Mouse (Mus musculus): ENCODE measurements around the gene Ube2j1. TPM values are rescaled to one million over a fixed set of nuclear protein-coding genes. Genes with fewer than 3 reads are reported as not detected.
"Not testable (repeated sequence)": the region's sequence is repeated elsewhere in the genome, so short reads cannot be mapped to it uniquely, and the experiment has no call there.

The Ube2j1 gene
- total RNA-seq (2021) = 100 to 1,000 TPM in 1 of 2 experiments, 10 to 100 TPM in 1; 97.2 to 101 TPM

- DNase-seq (ENCODE audit: extremely low spot score in 1 of 2, low spot score in 1 of 2) = peak; percentile 69 to 86
Measured at GRCm38 (mm10) chr4:33031195-33031960, at the start of gene Ube2j1. Gene Ube2j1, plus strand, starts transcription at chr4:33031416.

- no peak for DNase-seq (ENCODE audit: extremely low spot score in 1 of 2, low spot score in 1 of 2)
Measured at GRCm38 (mm10) chr4:32981617-32982016, 49.6 kb upstream of the Ube2j1 start.

- no peak for DNase-seq (ENCODE audit: extremely low spot score in 1 of 2, low spot score in 1 of 2)
Measured at GRCm38 (mm10) chr4:32982041-32982715, 49.0 kb upstream of the Ube2j1 start.

- DNase-seq (ENCODE audit: extremely low spot score in 1 of 2, low spot score in 1 of 2) = peak; percentile 16 to 19
Measured at GRCm38 (mm10) chr4:32982716-32983175, 48.5 kb upstream of the Ube2j1 start, which contains the start of gene Rragd. Gene Rragd, plus strand, starts transcription at chr4:32983037.

- peak; percentile 43 to 56 for DNase-seq (ENCODE audit: extremely low spot score in 1 of 2, low spot score in 1 of 2)
Measured at GRCm38 (mm10) chr4:32983176-32984155, 47.8 kb upstream of the Ube2j1 start.

DNA sequence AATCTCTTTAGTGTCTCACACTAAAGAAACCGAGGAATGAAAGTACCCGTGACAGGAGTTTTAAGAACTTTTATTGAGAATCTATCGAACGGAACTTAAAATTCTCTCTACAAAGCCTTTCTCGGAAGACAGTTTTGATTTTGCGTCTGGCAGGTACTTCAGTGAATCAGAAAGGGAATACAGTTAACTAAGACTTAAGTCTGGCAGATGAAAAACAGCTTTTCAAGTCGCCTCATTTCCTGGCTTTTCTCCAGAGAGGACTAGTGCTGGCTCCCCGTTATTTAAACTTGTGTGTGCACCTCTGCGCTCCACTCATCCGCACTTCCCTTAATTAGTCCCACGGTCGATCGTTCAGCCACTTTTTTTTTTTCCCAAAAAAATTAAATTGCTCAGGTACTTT lies 47.0 kb upstream of the Ube2j1 start:
- no peak for DNase-seq (ENCODE audit: extremely low spot score in 1 of 2, low spot score in 1 of 2)

GRCm38 (mm10) chr4:32984801-32985675 lies 46.2 kb upstream of the Ube2j1 start:
- DNase-seq (ENCODE audit: extremely low spot score in 1 of 2, low spot score in 1 of 2) = no peak

GRCm38 (mm10) chr4:32985684-32986083 lies 45.5 kb upstream of the Ube2j1 start:
- no peak for DNase-seq (ENCODE audit: extremely low spot score in 1 of 2, low spot score in 1 of 2)

DNA sequence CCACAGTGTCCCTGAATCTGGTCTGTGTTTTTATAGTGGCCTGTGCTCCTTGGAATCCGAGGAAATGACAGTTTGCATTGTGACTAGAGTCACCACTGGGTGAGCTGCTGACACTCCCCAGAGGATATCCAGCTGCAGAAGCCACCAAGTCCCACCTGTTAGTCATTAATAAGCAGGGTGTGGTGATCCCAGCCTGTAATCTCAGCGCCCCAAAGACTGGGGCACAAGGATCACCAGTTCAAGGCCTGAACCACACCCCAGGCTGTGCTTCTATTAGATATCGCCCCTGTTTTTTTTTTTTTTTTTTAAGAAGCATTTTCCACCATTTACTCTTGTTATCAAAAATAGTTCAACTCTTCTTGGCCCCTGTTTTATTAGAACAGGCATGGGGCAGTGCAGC lies 44.2 kb upstream of the Ube2j1 start:
- DNase-seq (ENCODE audit: extremely low spot score in 1 of 2, low spot score in 1 of 2) = no peak

DNA sequence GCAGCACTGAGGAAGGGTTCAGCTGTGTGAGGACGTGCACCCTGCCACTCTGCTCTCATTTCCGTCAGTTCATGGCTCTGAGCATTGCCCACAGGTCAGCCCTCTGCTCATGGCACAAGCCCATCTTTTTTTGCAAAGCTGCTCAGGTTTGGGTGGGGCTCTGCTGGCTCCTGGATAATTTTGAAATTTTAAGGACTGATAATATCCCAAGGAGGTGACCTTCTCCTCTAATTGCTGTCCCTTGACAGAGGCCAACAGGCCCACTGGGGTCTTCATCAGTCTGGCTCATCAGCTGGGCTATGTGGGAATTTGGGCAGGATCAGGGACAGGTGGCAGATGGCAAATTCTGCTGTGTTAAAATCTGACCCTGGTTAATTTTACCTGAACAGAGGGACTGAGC lies 41.9 kb upstream of the Ube2j1 start:
- no peak for DNase-seq (ENCODE audit: extremely low spot score in 1 of 2, low spot score in 1 of 2)

DNA sequence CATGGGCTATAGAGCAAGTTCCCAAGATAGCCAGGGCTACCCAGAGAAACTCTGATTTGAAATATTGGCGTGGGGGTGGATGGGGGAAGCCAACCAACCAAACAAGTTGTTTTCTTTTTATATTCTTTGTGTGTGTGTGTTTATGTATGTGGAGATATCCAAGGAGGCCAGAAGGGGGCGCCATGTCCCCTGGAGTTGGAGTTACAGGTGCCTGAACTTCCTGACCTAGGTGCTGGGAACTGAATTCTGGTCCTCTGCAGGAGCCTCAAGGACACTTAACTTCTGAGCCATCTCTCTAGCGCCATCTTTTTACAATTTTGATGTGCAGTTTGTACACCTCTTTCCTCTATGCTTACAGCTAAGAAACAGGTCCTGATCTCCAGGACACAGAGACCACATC lies 37.0 kb upstream of the Ube2j1 start:
- DNase-seq (ENCODE audit: extremely low spot score in 1 of 2, low spot score in 1 of 2) = no peak

DNA sequence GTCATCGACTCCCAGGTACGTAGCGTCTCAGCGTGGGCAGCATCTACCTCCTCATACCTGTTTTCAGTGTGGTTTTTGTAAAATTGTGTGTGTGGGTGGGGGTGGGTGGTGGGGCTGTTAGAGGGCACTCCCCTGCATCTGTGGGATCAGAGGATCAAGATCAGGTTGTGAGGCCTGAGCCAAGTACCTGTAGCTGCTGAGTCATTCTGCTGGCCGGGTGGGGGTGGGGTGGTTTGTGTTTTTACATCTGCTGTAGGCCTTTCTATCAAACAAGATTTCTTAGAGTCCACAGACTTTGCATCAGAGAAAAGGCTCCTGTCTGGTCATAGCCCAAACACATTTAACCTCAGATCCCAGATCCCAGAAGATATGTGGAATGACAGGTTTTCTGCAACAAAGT lies 35.1 kb upstream of the Ube2j1 start:
- no peak for DNase-seq (ENCODE audit: extremely low spot score in 1 of 2, low spot score in 1 of 2)

- no peak for DNase-seq (ENCODE audit: extremely low spot score in 1 of 2, low spot score in 1 of 2)
Measured at GRCm38 (mm10) chr4:32997571-32997970, 33.6 kb upstream of the Ube2j1 start.

DNA sequence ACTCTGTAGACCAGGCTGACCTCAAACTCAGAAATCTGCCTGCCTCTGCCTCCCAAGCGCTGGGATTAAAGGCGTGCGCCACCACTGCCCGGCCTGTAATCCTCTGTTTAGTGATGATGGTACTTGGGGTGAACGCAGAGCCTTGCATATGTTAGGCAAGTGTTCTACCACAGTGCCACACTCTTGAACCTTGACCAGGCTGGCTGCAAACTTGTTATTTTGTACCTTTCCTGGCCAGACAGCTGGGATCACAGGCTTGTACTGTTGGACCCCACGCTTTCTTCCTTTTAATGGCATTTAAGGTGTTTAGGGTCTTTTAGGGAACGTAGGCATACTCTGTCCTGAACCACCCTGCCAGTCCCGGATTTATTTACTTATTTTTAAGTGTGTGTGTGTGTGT lies 32.2 kb upstream of the Ube2j1 start:
- DNase-seq (ENCODE audit: extremely low spot score in 1 of 2, low spot score in 1 of 2) = no peak

DNA sequence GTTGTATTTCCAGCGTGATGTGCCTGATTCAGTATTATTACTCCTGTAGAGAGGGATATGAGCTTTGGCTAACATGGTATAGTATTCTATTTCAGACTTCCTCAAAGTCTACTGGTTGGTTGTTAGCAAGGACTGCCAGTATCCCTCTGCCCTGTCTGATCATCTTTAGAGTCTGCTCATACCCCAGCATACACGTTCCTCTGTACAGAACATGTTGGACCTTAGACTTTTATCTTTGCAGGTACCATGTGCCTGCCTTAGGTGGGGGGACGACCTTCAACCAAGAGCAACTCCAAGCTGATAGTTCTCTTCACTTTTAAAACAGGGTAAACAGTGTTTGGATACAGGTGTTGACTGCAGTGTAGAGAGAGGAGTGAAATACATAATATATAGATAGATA lies 29.1 kb upstream of the Ube2j1 start:
- no peak for DNase-seq (ENCODE audit: extremely low spot score in 1 of 2, low spot score in 1 of 2)

DNA sequence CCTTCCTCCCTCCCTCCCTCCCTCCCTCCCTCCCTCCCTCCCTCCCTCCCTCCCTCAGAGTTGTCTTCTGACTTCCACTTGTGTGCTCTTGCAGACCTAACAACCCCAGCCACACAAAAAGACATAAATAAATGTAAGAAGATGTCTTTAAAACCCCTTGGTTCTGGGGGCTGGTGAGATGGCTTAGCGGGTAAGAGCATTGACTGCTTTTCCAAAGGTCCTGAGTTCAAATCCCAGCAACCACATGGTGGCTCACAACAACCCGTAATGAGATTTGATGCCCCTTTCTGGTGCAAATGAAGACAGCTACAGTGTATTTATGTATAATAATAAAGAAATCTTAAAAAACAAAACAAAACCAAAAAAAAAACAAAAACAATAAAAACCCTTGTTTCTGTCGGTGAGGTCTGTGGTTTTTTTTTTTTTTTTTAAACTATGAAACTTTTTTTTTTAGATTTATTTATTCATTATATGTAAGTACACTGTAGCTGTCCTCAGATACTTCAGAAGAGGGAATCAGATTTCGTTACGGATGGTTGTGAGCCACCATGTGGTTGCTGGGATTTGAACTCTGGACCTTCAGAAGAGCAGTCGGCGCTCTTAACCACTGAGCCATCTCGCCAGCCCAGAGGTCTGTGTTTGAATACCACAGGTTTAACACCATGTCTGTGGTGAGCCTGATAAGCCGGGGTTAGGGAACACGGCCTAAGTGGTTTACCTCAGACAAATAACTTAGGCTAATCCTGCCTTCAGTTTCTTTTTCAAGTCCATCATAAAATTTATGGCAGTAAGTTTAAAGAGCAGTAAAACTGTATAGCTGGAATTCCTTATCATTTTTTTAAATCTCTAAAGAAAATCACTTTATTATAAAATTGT lies 25.4 kb upstream of the Ube2j1 start:
- DNase-seq (ENCODE audit: extremely low spot score in 1 of 2, low spot score in 1 of 2) = not testable (repeated sequence)

- DNase-seq (ENCODE audit: extremely low spot score in 1 of 2, low spot score in 1 of 2) = no peak
Measured at GRCm38 (mm10) chr4:33006844-33007243, 24.4 kb upstream of the Ube2j1 start.

- no peak for DNase-seq (ENCODE audit: extremely low spot score in 1 of 2, low spot score in 1 of 2)
Measured at GRCm38 (mm10) chr4:33007443-33008217, 23.6 kb upstream of the Ube2j1 start.
